Mouse (Mus musculus) ES-Bruce4 (cell line): ENCODE measurements around the gene Pea15a.

ENCODE experiments used
- CTCF ChIP-seq: IDR thresholded peaks from one replicate; pipeline ENCODE4 v1.8.1; 2011; ENCODE audit warnings: low read depth, low read length
- EP300 ChIP-seq: IDR thresholded peaks from 2 replicates; pipeline ENCODE4 v1.6.1; 2011; ENCODE audit warnings: low read depth, low read length; ENCODE audit not compliant: insufficient read depth

GRCm38 (mm10) chr1:172202894-172203522 lies 3.6 kb downstream of the Pea15a start:
- TF ChIP-seq CTCF = no peak
- no peak for TF ChIP-seq EP300
